18 mouse cellular contexts compared by ENCODE assay signal in genomic region chr12:79878163-79878562, GRCm38 (mm10).
DNase-seq lines count a peak whose midpoint lies in the region; ATAC-seq and TF ChIP-seq lines count a peak whose summit lies in the region.
"Had no signal": no experiment of that assay in that cellular context is flagged by ENCODE, and none has a peak within 500 bp of the region (broad histone marks: within the 10 kb centered on the region; RNA-seq: fewer than 3 reads in every experiment).

No protein-coding gene starts in this region.

- H3K36me3 ChIP-seq in kidney, embryonic 16.5 days (ENCODE audit: insufficient read depth, low read length) = no peaks in the 10 kb centered on the region
- H3K36me3 ChIP-seq in kidney, embryonic 14.5 days (ENCODE audit: control insufficient read depth, insufficient read depth, low read length) = no peaks in the 10 kb centered on the region
- no peaks in the 10 kb centered on the region for H3K36me3 ChIP-seq in neural tube, embryonic 15.5 days
- H3K36me3 ChIP-seq: heart, embryonic 13.5 days; midbrain, embryonic 15.5 days; stomach, embryonic 15.5 days had no signal

- 85% methylated on average over 3 of the region's 3 CpGs for WGBS in kidney, embryonic 16.5 days
- WGBS in kidney, embryonic 14.5 days = 89% methylated on average over 3 of the region's 3 CpGs
- WGBS in neural tube, embryonic 15.5 days = 75% methylated on average over 3 of the region's 3 CpGs

- no peak for TF ChIP-seq CTCF in gastrocnemius, adult 2 months (IDR thresholded peaks at IDR 0.05)

- no peaks in the 10 kb centered on the region for H3K27me3 ChIP-seq in kidney, embryonic 16.5 days (ENCODE audit: insufficient read depth, low read length)
- H3K27me3 ChIP-seq in kidney, embryonic 14.5 days (ENCODE audit: control insufficient read depth, insufficient read depth, low read length) = no peaks in the 10 kb centered on the region
- no peaks in the 10 kb centered on the region for H3K27me3 ChIP-seq in neural tube, embryonic 15.5 days (replicated peaks)
- H3K27me3 ChIP-seq: heart, embryonic 13.5 days; midbrain, embryonic 15.5 days; stomach, embryonic 15.5 days had no signal

- H3K4me2 ChIP-seq in kidney, embryonic 16.5 days (replicated peaks; ENCODE audit: low read depth, low read length) = no peak overlapping the region
- no peak overlapping the region for H3K4me2 ChIP-seq in kidney, embryonic 14.5 days (replicated peaks; ENCODE audit: low read depth, low read length)
- no peak overlapping the region for H3K4me2 ChIP-seq in neural tube, embryonic 15.5 days
- H3K4me2 ChIP-seq: heart, embryonic 13.5 days; midbrain, embryonic 15.5 days; stomach, embryonic 15.5 days had no signal

- H3K9ac ChIP-seq in kidney, embryonic 16.5 days (replicated peaks; ENCODE audit: low read length) = no peak overlapping the region
- H3K9ac ChIP-seq in kidney, embryonic 14.5 days (ENCODE audit: low read depth, low read length) = no peak overlapping the region
- no peak overlapping the region for H3K9ac ChIP-seq in neural tube, embryonic 15.5 days (replicated peaks)
- H3K9ac ChIP-seq: heart, embryonic 13.5 days; liver, embryonic 14.5 days; midbrain, embryonic 15.5 days; stomach, embryonic 15.5 days had no signal

- H3K4me3 ChIP-seq in gastrocnemius, adult 2 months = no peak overlapping the region
- H3K4me3 ChIP-seq in kidney, embryonic 16.5 days (ENCODE audit: low read length) = no peak overlapping the region
- no peak overlapping the region for H3K4me3 ChIP-seq in kidney, embryonic 14.5 days (ENCODE audit: low read length)
- H3K4me3 ChIP-seq in neural tube, embryonic 15.5 days (replicated peaks) = no peak overlapping the region
- H3K4me3 ChIP-seq: heart, embryonic 13.5 days; midbrain, embryonic 15.5 days; stomach, embryonic 15.5 days had no signal

- H3K27ac ChIP-seq in gastrocnemius, adult 2 months = peak overlapping the region; percentile 91
- peak overlapping the region; percentile 93; the same call in 1 of the 2 replicates for H3K27ac ChIP-seq in kidney, embryonic 16.5 days (ENCODE audit: low read length)
- no peak overlapping the region for H3K27ac ChIP-seq in kidney, embryonic 14.5 days (ENCODE audit: low read depth, low read length)
- no peak overlapping the region for H3K27ac ChIP-seq in neural tube, embryonic 15.5 days (replicated peaks)
- H3K27ac ChIP-seq: liver, embryonic 14.5 days; macrophage; midbrain, embryonic 15.5 days had no signal

- peaks cover 7% of the 10 kb centered on the region; the same call in 1 of the 2 replicates for H3K9me3 ChIP-seq in kidney, embryonic 16.5 days (ENCODE audit: low read length)
- H3K9me3 ChIP-seq in kidney, embryonic 14.5 days (ENCODE audit: control insufficient read depth, low read length) = peaks cover 3% of the 10 kb centered on the region; the same call in 1 of the 2 replicates
- no peaks in the 10 kb centered on the region for H3K9me3 ChIP-seq in neural tube, embryonic 15.5 days (replicated peaks)
- H3K9me3 ChIP-seq: midbrain, embryonic 15.5 days; stomach, embryonic 15.5 days had no signal

- peak; percentile 18 for DNase-seq in gastrocnemius, adult 2 months
- no peak for DNase-seq in gastrocnemius, postnatal 10 days
- DNase-seq in neural tube, embryonic 10.5 days (ENCODE audit: extremely low spot score, low spot score) = peak; percentile 22
- no peak for DNase-seq in c-Kit-positive CD71-positive TER-119-positive erythroid progenitor cells, embryonic 14.5 days (ENCODE audit: low spot score)
- DNase-seq in layer of hippocampus, postnatal 25 days (ENCODE audit: extremely low spot score in 1 of 2, low spot score in 1 of 2) = no peak
- DNase-seq: adrenal gland, adult 2 months; cerebellum, postnatal 10 days; layer of hippocampus, postnatal 36 days; right cerebral cortex, postnatal 14 days; thymus, adult 2 months had no signal

- peaks cover 35% of the 10 kb centered on the region for H3K4me1 ChIP-seq in kidney, embryonic 16.5 days (ENCODE audit: insufficient read depth, low read length)
- H3K4me1 ChIP-seq in kidney, embryonic 14.5 days (ENCODE audit: control insufficient read depth, insufficient read depth, low read length) = peaks cover 32% of the 10 kb centered on the region
- H3K4me1 ChIP-seq in neural tube, embryonic 15.5 days = peaks cover 29% of the 10 kb centered on the region

- intact Hi-C loops in gastrocnemius, adult 2 months (cut with DNase I) = loop anchor here (2.0 to 5.0 kb wide), 2 partner anchors 13 to 81 kb away; no protein-coding TSS in a partner anchor

- ATAC-seq in kidney, embryonic 16.5 days (ENCODE audit: low FRiP score, low TSS enrichment) = no peak
- no peak for ATAC-seq in kidney, embryonic 14.5 days (ENCODE audit: low FRiP score, low TSS enrichment)
- ATAC-seq in neural tube, embryonic 15.5 days (ENCODE audit: low FRiP score) = no peak
- ATAC-seq: midbrain, embryonic 15.5 days had no signal

Comparison
In these comparisons a context has a peak if more than half of its experiments do, and no peak if none do; other contexts are left out.
1. DNase-seq: peak in gastrocnemius, adult 2 months (single experiment) and neural tube, embryonic 10.5 days (single experiment); none in gastrocnemius, postnatal 10 days (single experiment), c-Kit-positive CD71-positive TER-119-positive erythroid progenitor cells, embryonic 14.5 days (single experiment) and layer of hippocampus, postnatal 25 days (0 of 2).
2. H3K27ac ChIP-seq: peak in gastrocnemius, adult 2 months (single experiment) and kidney, embryonic 16.5 days (single experiment); none in kidney, embryonic 14.5 days (single experiment) and neural tube, embryonic 15.5 days (single experiment).